Mouse (Mus musculus): Measurements from ENCODE around the gene Wdr37.
A peak's percentile ranks its signal among the peaks of the same experiment; 100 is the strongest.
"Not testable (repeated sequence)": the region's sequence is repeated elsewhere in the genome, so short reads cannot be mapped to it uniquely, and the experiment has no call there.

Gene Wdr37

DNA sequence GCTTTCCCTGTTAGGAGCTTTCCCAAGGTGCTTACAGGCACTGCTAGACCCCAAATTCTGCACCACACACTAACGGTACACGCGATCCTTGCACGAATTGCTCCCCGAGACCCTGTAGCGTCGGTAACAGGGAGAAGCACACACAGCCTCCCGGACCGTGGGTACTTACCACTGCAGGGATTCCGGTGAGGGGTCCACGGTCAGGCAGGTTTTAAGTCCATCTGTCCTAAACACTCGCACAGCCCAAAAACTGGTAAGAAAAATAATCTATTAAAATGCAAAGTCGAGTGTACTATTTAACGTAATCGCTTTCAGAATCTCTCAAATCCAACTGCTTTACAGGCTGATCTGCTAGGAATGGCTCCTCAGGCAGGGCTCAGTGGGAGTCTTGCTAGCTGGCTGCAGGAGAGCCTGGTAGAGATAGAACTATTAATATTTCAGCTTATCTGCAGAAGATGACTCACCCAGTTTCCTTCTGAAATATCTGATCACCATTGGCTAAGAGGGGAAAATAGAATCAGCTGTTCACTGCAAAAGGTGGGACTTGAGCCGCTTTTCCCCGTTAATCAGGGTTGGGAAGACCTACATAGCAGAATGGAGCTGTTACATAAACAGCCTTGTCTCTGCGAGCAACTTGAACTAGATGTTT is at the start of gene Wdr37:
Gene Wdr37 (minus strand): TSS at position 596 of the 649 bp plus-strand sequence.
- DNase-seq (ENCODE audit: low spot score in 2 of 2), result no peak

DNA sequence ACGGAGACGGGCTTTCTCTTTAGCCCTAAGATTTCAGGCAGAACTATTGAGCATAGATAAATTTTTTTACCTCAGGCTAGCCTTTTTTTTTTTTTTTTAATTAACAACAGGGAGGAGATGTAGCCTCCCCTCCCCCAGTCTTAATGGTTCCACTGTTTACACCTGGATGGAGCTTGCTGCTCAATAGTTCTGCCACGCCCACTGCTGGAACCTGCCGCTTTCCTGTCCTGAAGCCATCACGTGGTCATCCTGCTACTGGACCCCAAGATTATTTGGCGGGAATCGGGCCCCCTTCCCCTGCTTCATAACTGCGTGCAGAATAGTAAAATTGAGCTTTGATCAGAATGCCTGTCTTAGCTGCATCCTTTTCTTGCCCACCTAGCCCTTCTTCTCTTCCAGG is 42.2 kb upstream of the Wdr37 start:
- DNase-seq (ENCODE audit: low spot score in 2 of 2), result not testable (repeated sequence)

DNA sequence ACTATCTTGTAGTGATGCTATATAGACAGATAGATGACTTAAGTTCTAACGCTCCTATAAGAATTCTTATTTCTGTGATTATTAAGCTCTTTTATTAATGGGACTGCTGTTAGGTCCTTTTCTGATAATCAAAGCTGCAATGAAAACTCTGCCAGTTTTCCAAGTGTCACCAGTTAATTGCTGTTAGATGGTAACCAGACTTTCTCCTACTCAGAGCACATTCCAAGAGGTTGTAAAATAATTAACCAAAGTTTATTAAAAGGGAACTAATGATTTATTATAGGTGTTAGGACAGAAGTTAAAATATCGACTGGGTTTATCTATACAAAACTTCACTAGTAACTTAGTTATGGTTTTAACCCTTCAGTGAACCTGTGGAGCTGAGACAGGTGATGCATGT is 34.3 kb upstream of the Wdr37 start:
- DNase-seq (ENCODE audit: low spot score in 2 of 2), result not testable (repeated sequence)

DNA sequence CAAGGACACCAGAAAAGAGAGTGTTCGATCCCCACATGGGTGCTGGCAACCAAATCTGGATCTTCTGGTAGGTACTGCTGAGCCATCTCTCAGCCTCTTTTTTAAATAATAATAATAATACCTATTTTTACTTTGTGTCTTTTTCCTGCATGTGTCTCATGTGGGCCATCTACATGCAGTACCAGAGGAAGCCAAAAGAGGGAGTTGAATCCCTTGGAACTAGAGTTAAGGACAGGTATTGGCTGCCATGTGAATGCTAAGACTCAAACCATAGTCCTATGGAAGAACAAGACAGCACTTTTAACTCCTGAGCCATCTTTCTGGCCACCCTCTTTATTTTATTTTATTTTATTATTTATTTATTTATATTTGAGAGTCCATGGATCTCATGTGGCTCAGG is 16.9 kb upstream of the Wdr37 start:
- peak in 1 of 2 experiments; percentile 11 for DNase-seq (ENCODE audit: low spot score in 2 of 2)

DNA sequence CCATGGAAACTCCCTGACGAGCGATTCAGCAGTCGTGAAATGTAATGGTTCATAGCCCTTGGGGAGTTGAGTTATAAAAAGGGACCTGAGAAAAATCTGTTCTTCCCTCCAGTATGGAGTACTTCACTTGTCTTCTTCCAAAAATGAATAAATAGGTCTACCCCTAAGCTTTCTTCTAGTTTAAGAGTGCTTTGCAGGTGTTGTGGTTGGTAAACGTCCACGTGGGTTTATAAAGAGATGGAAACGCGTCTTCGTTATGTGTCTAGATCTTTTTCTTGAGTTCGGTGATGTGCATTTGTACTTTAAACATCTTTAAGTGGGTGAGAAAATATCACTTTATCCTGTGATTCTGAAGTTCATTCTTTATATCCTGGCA is 14.5 kb upstream of the Wdr37 start:
- DNase-seq (ENCODE audit: low spot score in 2 of 2), result no peak

DNA sequence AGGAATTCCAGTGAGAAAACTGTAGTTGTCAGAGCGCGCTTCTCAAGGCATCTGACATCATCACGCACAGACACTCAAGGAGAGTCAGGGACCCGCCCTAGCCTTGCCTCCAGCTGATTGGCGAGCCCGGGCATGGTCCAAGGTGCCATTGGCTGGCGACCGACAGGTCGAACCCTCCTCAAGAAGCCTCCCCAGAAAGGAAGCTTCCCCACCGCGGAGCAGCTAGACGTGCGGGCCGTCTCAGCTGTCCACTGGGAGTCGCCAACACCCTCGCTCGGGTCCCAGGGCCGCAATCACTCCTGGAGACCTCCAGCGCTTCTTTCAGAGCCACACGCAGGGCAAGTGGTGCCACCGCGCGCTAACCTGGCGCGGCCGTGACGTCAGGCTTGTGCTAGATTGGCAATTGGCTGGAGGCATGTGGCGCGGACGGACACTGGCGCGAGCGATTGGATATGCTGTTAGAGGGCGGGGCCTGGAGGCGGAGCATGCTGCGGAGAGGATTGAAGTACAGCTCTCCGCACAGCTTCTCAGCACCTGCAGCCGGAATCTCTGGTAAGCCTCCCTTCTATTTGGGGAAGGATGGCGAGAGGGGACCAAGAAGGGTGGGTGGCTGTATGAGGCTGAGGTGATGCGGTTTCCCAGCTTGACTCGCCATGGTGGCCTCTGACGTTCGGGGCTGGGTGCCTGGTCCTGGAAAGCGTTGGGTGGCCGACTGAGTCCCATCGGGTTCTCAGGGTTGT is 13.9 kb upstream of the Wdr37 start, which contains the start of gene Idi1:
Gene Idi1 (plus strand): TSS at position 57 of the 740 bp plus-strand sequence.
- DNase-seq (ENCODE audit: low spot score in 2 of 2), result peak; percentile 89 to 93

DNA sequence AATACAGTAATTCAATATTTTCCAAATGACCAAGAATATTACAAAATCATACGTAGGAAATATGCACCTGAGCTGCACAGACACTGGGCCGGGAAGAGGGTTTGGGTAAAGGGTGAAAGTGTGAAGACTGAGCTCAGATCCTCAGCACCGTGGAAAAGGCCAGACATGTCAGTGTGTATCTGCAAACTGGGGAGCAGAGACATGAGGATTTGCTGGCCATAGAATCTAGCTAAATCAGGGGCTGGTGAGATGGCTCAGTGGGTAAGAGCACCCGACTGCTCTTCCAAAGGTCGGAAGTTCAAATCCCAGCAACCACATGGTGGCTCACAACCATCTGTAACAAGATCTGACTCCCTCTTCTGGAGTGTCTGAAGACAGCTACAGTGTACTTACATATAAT is 12.2 kb upstream of the Wdr37 start:
- not testable (repeated sequence) for DNase-seq (ENCODE audit: low spot score in 2 of 2)

DNA sequence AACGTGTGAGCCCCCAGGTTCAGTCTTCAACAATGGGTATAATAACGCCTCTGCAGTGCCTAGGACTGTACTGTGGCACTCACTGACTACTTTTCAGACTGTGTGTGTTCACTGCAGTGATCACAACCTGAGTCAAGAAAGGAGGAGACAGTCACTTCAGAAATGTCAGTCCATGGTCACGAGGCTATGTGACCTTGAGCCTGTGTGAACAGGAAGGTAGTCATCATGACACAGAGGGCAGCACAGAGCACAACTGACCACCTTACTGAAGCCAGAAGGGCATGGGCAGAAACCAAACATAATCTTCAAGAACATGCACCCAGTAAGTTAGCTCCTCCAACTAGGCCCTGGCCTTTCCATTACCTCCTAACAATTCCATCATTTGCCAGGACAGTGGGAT is 9.9 kb upstream of the Wdr37 start:
- DNase-seq (ENCODE audit: low spot score in 2 of 2), result no peak

DNA sequence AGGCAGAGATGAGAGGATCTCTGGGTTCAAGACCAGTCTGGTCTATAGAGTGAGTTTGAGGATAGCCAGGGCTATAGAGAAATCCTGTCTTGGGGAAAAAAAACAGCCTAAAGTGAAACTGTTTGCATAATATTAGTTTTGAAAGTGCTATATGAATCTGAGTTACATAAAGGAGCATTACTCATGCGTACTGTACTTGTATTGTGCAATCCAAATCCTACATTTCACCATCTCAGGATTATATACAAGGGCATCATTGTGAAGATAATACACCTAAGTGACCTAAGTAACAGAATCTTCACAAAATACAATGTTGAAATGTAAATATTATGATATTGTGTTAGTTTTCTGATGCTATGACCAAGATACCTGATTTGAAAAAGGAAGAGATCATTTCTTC is 2.1 kb upstream of the Wdr37 start:
- DNase-seq (ENCODE audit: low spot score in 2 of 2), result no peak

DNA sequence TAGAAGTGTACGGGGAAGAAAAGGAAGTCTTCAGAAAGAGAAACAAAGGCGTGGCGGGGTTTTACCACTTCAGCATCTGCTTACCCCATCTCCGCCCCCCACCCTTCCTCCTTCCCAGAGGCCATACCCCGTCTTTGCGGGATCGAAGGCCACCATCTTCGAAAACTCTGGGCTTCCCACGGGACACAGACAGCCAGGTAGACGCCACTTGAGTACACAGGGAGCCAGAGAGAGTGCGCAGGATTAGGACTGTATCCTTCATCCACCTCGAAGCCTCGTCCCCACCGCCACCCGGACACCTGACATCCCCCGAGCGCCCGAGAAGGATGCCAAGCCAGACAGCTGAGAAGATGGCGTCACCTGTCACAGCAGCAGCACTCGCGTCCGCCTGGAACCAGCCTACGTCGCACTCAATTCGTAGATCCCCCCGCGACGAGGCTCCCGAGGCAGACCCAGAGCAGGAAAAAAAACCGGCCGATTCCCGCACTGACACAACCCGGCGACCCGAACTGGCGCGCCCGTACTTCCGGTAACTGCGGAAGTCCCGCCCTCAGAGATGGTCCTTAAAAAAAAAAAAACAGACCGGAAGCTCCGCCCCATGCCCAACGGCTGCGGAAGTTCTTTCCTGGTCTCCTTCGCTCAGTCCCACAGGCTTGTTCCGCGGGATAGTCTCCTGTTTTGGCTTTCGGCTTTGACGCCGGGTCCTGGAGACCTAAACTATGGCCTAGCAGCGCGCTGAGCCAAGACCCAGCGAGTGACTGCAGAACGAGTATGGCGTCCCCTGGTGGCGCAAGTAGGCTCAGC is 997 bp downstream of the Wdr37 start:
- peak; percentile 72 to 80 for DNase-seq (ENCODE audit: low spot score in 2 of 2)

DNA sequence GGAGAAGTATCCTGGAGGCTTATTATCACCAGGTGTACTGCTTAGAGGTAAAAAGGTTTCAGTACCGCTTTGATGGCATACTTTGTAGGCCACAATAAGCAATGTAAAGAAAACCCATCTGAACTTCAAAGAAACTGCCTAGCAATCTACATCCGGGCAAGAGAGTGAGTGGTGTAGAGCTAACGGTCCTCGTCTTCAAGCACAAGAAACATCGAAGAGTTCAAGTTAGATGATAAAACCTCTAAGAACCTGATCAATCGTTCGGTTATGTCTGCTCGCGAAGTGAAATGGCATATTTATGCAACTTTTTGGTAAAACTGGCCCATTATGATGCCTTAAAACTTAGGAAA is 1.6 kb downstream of the Wdr37 start:
- DNase-seq (ENCODE audit: low spot score in 2 of 2), result no peak

DNA sequence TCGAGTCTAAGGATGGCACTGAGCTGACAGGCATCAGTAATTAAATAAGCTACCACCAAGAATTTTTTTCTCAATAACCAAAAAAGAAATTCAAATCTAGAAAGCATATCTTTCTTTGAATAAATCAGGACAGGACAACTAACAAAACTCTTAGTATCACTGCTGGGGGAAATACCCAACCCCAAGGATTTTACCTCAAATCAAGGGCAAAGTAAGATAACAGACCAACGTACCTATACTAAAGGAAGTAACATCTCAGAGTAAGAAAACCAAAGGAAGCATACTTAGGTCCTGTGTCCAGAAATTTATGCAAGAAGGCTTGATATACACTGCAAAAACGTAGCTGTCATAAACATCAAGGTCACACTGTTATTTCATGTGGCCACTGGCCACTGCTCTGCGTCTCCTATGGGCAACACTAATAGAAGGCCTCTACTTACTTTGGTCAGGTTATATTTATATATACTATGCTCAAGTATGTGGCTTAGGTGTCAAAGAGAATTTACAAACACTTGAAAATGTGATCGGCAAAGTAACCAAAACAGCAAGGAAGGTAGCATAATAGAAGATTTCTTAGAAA is 2.0 kb downstream of the Wdr37 start:
- no peak for DNase-seq (ENCODE audit: low spot score in 2 of 2)

DNA sequence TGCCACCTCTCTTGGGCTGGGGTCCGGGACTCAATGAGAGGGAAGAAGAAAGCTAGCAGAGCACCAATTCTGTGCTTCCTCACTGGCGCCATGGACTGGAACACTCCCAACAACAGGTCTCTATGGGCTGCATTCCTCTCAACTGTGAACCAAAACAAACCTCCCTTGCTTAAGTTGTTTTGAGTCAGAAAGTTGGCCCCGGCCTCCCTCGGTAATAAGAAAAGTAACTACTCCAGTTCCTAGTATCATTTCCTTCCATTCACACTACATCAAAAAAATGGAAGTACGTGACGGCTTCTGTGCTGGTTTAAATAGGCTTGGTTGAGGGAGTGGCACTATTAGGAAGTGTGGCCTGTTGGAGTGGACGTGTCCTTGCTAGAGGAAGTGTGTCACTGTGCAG is 5.1 kb downstream of the Wdr37 start:
- DNase-seq (ENCODE audit: low spot score in 2 of 2), result no peak

DNA sequence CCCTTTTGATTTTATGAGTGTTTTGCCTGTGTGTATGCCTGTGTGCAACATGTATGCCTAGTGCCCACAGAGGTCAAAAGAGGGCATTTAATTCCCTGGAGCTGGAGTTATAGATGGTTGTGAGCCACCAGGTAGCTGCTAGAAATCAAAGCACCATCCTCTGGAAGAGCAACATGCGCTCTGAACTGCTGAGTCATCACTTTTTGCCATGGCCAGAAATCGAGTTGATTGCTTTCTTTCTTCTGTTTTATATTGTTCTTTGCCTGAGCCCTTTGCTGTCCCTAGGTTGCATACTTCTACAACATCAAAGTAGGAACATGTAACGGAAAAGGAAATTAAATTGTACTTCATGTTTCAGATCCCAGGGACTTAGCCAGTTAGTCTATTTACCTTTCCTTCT is 6.7 kb downstream of the Wdr37 start:
- no peak for DNase-seq (ENCODE audit: low spot score in 2 of 2)

DNA sequence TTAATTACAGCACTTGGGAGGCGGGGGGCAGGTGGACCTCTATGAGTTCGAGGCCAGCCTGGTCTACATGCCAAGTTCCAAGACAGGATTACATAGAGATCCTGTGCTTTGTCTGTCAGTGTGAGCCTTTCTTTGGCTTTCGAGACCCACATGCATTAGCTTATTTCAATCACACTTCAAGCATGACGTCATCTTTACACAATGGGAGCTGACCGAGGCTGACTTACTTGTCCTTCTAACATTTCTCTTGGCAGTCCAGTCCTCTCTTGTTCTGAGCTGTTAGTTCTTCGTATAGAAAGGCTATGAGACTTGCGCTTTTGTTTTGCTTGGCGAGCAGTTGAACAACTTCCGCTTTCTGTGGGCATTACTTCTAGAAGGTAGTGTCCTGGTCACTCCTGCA is 10.8 kb downstream of the Wdr37 start:
- DNase-seq (ENCODE audit: low spot score in 2 of 2), result no peak

DNA sequence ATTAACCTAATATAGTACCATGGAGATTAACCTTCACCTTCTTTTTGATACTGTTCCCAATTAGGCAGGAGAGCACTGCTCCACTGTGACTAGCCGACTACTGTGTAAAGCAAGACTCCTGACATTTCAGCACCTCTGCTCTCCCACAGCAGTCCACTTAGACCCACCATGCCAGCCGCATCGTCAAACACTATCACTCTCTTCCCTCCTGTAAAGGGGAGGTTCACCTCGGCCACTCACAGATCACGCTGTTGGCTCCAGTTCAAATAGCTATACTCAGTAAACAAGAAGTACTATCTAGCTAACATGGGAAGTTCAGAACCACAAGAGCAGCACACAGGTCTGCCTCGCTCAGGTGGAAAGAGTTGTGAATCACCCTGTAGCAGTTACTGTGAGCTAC is 13.3 kb downstream of the Wdr37 start:
- DNase-seq (ENCODE audit: low spot score in 2 of 2), result no peak

DNA sequence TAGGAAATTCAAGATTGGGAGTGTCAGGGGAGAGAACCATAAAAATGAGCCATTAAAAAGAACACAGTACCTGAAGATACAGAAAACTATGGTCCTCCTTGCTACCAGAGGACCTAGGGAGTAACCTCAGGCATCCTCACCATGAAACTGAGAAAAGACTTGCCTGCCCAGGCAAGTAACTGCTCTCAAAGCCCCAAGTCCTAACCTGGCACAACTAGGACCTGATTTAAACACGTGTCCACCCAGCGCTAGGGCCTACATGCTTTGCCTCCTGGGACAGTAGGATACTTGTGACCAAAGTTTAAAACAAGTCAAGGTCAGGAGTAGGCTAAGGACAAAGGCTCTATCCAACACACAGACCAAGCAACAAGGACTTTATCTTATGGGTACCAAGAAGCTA is 16.9 kb downstream of the Wdr37 start:
- no peak for DNase-seq (ENCODE audit: low spot score in 2 of 2)

DNA sequence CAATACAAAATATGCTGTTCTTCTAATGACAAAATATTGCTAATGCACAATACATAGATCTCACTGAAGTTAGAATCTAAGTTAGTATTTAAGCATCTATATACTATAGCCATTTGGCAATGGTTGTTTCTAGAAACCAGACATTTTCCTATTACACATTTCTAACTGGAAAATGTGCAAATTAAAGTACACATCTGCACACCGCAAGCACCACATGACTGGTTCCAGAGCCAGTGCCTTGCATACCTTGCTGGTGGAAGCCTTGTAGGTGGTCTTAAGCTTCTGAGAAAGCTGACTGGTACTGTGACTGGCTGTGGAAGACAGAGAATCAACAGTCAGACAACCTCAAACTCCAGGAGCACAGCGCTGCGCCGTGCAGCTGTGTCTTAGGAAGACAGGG is 18.3 kb downstream of the Wdr37 start:
- DNase-seq (ENCODE audit: low spot score in 2 of 2), result no peak

DNA sequence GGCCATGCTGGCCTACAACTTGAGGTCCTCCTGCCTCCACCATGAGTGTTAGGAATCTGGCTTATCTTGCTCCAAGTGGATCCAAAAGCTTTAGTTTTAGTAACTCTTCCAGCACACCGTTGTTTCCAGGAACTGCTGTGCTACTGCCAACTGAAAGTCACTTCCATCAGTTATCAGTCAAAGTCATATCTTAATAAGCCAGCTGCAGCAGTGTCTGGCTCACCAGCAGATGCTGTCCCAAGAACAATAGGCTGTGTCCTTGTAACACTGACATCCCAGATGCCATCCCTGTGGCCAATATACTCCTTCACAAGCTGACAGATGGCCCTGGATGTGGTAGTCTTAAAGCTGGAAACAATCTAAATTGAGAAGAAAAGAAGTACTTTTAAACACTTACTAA is 22.4 kb downstream of the Wdr37 start:
- DNase-seq (ENCODE audit: low spot score in 2 of 2), result no peak

DNA sequence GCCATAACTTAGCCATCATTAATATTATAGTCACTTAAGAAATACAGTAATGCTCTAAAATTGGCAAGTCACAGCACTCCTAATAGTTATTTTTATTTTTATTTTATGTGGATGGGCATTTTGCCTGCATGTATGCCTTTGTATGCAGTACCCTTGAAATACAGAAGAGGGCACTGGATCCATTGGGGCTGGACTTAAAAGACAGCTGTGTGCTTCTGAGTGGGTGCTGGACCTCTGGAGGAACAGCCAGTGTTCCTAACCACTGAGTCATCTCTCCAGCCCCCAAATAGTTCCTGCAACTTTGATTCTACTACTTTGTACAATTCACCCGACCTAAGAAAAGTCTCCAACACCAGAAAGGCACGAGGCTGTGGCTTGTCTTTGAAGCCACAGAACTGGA is 24.0 kb downstream of the Wdr37 start:
- DNase-seq (ENCODE audit: low spot score in 2 of 2), result no peak

DNA sequence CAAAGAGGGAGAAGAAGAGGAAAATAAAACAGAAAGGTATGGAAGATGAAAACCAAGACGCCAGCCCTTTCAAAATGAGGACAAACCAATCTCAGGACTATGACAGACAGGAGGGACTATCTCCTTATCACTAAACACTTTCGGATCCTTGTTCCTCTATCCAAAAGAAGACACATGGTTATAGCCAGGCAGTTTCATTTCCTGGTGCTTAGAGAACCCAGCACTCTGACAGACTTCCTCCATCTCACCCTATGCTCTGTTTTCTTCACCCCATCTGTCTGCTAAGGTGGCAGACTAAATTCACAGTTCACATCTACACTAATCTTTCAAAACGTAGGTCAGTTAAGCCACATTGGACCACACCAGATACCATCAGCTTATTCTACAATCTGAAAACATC is 29.4 kb downstream of the Wdr37 start:
- DNase-seq (ENCODE audit: low spot score in 2 of 2), result no peak

DNA sequence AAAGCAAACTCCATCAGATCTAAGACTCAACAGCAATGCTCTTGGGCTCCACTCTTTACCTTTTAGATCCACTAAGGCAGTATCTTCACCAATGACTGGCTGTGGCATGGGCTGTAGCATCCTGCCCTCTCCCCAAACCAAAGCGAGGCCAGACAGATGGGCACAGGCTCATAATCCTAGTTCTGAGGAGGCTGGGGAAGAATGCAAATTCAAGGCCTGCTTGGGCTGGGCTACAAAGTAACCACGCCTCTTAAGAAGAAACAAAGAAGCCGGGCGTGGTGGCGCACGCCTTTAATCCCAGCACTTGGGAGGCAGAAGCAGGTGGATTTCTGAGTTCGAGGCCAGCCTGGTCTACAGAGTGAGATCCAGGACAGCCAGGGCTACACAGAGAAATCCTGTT is 29.9 kb downstream of the Wdr37 start:
- not testable (repeated sequence) for DNase-seq (ENCODE audit: low spot score in 2 of 2)

DNA sequence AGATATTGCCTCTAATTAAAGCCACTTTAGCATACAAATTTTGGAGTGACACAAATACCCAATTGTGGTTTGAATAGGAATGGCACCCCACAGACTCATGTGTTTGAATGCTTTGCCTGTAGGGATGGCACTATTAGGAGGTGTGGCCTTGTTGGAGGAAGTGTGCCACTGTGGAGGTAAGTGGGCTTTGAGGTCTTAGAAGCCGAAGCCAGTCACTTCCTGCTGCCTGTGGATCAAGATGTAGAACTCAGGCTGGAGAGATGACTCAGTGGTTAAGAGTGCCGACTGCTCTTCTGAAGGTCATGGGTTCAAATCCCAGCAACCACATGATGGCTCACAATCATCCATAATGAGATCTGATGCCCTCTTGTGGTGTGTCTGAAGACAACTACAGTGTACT is 30.8 kb downstream of the Wdr37 start:
- no peak for DNase-seq (ENCODE audit: low spot score in 2 of 2)
